Mouse (Mus musculus) mesoderm, embryonic 11.5 days (tissue): Measurements from ENCODE around the gene Mus81.
A peak's percentile ranks its signal among the peaks of the same experiment; 100 is the strongest.

Experiments
- DNase-seq: peaks from one replicate; pipeline ENCODE4 v3.0.0-alpha.2; 2012; ENCODE audit warnings: low read depth, low spot score

The Mus81 gene

DNA sequence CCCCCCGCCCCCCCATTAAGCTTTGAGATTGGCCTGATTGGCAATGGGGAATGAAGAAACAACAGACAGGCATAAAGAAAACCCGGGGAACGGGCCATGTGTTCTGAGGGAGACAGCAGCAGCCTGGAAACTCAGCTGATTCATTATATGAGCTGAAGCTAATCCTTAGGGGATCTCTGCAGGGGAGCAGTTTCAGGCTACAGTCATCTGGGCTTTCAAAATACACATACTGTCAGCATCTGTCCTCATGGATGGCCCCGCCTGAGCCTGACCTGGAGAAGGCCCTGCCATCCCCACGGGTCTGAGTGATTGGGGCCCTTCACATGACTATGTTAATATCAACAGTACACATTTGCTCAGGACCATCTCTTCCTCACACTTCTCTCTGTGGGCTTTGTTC lies 16.4 kb downstream of the Mus81 start:
- peak; percentile 12 for DNase-seq

DNA sequence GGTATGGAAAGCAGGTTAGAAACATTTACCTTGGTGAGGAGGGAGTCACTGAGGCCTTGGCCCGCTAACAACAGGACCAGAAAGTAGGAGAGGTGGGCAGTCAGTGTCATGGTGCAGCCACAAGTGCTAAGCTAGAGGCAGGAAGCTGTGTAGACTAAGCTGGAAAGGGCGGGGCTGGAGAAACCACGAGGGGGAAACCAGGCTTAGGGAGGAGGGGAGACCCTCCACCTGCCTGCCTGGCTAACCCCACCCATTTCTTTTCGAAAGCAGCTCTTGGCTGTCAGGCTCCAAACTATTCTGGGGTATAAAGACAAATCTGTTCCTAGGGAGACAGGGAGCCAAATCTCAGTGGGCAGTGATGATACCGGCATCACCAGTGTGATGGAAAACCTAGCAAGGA lies 19.8 kb downstream of the Mus81 start, which contains the start of gene Ctsw:
Gene Ctsw, minus strand, starts transcription at position 134 of the 400 bp plus-strand sequence.
- DNase-seq: no peak

DNA sequence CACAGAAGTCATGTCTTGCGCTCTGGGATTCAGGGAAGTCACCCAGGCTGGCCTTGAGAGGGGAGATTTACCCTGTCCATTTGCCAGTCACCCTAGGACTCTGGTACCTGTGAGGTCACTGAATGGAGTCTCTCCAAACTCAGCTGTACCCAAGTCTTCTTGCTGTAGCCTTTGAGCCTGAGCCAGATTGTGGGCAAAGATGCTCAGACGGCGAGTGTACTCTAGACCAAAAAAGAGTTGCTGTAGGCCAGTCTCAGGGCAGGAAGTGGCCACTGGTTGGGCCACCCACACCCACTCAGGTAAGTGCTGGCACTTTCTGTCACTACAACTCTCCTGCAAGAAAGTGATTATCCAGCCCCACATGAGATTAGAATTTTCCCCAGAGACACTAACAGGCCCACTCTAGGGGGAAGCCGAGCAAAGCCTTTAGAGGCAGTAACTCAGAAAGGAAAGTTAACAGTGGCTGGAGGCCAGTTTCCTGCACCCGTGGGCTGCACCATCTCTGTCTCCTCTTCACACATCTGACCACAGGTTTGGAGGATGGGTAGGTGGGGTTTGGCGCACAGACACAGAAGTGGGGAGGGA lies 21.2 kb downstream of the Mus81 start:
- DNase-seq: no peak

DNA sequence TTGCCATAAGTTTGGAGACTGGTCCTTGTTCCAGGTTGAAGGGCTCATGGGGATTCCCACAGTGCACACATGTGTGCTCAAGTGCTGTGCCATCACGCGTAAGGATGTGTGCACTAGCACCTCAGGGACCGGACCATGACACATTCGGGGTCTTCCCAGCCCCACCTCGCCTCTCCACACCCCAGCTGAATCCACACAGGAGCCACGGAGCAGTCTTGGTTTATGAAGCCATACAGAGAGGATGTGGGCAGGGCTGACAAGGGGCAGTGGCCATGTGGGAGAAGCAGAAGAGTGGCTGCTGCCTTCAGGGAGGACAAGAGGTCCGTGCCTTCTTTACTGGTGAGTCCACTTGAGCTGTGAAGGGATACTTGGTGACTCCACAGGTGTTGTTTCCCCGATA lies 23.2 kb downstream of the Mus81 start:
- DNase-seq: no peak

DNA sequence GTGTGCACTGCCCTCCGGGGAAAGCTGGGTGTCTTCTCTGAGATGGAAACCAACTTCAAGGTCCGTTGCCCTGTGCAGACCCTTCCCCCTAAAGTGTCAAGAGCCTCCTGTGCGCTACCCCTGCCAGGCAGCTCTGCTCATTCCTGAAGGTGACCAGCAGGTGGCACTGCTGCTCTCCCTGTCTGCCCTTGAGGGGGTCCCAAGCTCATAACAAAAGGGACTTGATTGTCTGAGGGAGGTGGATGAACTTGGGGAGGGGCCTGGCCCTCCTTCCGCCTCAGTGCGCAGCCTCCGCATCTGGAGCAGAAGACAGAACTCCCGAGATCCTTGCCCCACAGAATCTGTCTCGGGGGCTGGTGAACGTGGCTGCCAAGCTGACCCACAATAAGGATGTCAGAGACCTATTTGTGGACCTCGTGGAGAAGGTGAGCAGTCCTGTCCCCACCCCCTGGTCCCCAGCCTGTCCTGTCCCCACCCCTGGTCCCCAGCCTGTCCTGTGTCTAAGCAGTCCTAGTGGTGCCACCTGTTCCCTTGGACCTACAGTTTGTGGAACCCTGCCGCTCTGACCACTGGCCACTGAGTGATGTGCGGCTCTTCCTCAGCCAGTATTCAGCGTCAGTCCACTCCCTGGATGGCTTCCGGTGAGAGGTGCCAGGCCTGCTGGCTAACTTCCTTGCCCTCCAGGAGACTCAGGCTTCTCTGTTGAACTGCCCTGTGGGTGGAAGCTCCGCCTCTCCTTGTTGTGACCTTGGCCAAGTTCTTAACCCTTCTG lies 24.2 kb downstream of the Mus81 start:
- DNase-seq: peak; percentile 88

DNA sequence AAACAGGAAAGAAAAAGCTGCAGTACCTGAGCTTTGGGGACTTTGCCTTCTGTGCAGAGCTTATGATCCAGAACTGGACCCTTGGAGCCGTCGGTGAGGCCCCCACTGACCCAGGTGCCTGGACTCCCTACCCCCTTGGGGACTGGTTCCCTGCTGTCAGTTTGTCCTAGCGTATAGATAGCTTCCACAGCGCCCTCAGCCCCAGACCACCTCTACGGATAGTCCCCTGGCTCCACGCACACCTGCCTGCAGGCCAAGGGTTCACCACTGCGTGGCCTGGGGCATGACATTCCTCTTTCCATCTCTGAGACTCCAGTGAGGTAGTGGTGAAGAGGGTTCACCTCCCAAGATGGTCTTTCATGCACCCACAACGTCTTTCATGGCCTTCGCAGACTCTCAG lies 25.0 kb downstream of the Mus81 start:
- no peak for DNase-seq

DNA sequence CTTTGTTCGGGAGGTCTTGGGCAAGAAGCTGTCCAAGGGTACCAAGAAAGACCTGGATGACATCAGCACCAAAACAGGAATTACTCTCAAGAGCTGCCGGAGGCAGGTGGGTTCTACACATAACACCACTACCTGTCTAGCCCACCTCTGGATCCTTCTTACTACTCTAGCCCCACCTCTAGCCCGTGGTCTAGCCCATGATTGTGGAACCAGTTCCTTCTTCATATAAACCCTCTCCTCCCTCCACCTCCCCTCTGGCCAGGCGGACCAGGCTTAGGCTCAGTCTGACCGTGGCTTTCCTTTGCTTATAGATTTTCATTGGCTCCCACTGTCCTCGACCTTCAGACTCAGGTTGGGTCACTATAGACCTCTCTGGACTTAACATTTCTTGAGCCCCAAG lies 26.8 kb downstream of the Mus81 start:
- no peak for DNase-seq

DNA sequence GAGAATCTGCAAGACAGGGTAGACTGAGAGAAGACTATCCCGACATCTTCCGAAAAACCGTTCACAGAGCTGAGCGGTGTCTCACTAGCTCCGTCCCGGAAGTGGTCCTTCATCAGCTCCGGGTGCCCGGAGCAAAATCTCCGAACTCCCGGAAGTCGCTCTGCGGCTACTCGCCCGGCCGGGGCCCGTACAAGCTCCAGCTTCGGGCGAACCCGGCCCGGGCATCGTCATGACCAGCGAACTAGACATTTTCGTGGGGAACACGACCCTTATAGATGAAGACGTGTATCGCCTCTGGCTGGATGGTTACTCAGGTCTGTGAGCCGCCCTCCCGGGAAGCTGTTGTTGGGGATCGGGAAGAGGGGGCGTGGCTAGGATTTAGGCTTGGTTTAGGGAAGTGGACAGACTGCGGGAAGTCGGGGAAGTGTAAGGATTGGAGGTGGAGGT lies 27.7 kb downstream of the Mus81 start, which contains the start of gene Fibp:
Gene Fibp, plus strand, starts transcription at position 151 of the 447 bp plus-strand sequence.
- DNase-seq: peak; percentile 91

DNA sequence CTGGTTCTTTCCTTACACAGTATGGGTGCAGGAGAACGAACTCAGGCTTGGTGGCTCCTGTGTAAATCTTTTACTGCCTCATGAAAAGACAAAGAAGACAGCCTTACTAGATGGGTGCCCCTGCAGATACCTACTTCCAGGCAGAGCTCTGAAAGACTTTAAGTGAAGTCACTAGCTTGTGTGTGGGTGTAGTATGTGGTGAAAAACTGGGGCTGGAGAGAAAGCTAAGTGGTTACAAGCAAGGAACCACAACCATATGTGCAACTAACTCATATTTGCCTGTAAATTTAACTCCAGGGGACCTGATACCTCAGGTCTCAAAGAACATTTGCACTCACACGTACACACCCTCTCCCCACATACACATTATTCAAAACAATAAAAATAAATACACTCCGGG lies 28.3 kb downstream of the Mus81 start:
- DNase-seq: no peak

DNA sequence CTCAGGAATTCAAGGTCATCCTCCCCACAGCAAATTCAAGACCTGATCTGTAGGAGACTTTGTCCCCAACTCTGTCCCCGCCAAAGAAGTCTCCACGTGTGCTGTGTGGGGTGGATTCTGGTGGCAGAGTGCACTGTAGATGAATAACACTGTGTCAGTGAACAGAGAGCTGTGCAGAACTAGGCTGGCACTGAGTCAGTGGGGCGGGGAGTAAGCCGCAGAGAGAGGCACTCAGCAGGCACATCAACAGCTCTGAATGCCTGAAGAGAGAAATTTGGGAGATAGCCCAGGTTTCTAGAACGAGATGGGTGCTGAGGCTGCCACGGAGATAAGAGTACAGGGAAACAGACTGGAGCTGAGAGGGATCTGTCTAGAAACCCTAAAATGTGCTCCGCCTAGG lies 29.2 kb downstream of the Mus81 start:
- no peak for DNase-seq

DNA sequence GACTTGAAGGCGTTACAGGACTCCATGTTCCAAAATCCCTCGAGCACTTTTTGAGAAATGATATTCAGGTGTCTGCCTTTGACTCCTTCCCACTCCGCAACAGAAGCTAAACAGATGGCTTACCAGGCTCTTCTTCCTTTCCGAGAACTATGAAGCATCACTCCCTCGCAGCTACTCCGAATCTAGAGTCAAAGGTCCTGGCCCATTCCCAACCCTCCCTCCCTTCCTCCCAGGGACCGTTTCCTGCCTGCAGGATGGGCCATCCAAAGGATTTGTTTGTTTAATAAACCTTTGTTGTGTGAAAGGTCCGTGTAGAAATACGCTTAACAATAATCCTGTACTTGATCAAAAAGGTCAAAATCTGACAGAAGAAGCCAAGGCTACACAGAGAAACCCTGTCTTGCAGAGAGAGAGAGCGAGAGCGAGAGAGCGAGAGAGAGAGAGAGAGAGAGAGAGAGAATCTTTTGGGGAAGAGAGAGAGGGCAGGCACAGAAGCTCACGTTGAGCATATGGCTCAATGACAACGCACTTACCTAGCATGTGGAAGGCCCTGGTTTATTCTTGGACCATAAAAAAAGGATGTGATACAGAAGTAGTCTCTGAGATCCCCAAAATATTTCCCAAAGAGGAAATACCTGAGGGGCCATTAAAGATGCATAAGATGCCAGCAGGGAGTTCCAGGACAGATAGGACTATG lies 30.3 kb downstream of the Mus81 start, which contains the start of gene Ccdc85b:
Gene Ccdc85b, minus strand, starts transcription at position 149 of the 697 bp plus-strand sequence.
- no peak for DNase-seq

DNA sequence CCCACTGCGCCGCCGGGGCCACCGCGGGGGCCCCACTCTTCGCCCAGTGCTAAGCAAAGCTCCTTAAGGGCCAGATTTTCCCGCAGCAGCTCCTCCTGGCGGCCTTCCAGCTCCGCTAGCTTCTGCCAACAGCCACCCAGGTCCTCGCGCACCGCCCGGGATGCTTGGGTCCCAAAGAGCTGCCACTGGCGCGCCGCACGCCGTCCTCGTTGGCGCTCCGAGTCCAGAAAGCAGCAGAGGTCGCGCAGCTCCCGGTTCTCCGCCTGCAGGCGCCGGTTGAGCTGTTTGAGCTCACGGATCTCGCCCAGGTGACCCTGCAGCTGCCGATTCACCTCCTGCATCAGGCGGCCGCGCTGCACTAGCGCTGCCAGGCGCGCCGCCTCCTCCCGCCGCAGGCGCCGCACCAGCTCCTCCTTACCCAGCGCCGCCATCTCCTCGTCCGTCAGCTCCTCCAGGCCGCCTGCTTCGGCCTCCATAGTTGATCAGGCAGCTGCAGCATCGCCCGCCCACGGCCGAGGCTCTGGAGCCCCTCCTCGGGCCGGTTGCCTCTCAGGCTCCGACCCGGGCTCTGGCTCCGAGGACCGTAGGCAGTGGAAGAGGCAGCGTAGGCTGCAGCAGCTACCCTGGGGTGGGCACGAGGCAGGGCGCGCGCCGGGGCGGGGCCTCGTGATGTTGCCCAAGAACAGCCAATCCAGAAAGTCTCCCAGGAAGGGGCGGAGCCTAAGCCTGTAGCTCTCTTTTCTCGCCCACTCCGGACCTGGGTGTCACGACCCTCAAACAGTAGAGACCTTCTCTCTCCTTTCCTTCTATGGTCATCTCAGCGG lies 31.1 kb downstream of the Mus81 start:
- peak; percentile 92 for DNase-seq

DNA sequence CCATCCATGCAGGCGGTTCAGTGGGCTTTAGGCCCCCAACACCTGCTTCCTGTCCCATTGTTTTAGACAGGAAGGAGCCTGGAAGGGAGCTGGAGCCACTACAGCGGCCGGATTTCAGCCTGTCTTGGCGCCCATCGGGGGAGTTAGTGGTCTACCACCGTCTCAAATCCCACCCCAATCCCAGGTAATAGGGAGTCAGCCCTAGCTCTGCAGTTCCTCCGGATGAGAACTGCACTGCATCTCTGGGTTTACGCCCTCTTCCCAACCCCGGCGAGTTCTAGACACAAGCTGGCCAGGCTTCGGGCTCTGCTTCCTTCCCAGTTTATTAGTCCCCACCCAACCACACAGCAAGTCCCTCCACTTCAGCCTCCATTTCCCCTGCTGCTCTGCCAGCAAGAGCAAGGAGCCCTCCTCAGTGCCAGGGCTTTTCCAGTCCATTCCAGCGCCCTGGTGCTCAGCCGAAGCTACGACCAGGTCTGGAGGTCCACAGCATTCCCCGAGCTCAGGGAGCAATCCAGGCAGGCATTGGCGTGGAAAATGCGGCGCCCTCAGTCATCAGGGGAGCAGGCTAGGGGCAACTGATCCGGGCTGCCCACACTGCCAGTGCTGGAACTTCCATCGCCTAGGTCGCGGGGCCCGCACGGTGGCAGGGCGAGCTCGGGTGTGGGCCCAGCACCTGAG lies 31.8 kb downstream of the Mus81 start:
- DNase-seq: peak; percentile 7

DNA sequence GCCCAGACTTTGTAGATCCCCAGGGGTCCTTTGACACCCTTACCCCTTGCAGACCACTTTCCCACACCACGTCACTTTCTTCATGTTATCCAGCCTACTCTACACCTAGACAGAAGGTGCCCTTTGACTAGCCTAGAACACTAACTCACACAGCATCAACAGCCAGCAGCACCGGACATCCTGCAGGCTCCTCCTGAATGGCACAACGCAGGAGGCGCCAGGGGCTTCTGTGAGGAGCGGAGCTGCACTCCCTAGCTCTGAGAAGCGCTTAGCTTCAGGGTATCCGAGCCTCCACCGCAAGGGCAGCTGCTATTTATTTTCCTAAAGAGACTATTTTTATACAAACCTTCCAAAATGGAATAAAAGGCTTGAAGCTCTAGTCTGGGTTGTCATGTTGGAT lies 32.6 kb downstream of the Mus81 start:
- no peak for DNase-seq

DNA sequence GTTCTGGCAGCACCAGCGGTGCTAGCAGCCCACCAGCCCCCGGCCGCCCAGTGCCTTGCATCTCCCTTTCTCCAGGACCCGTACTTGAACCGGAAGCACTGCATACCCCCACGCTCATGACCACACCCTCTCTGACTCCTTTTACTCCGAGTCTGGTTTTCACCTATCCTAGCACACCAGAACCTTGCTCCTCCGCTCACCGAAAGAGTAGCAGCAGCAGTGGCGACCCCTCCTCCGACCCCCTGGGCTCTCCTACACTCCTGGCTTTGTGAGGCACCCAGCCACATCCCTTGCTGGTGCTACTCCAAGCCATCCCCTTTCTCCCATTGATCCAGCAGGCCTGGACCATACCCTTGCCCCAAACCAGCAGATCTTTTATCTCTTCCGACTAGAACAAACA lies 33.2 kb downstream of the Mus81 start:
- DNase-seq: no peak

DNA sequence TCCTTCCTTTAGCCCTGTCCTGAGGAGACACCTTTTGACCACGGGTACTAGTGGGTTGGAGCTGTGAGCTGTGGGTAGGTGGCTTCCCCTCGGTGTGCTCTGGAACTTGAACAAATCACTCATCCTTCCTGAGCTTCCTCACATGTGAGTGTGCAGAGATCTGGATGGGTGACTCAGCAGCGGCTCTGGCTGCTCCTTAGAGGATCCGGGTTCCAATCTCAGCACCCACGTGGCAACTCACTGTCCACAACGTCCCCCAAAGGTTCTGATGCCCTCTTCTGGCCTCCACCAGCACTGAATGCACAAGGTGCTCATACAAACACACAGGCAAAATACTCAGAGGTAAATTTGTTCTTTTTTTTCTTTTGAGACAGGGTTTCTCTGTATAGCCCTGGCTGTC lies 36.4 kb downstream of the Mus81 start:
- DNase-seq: no peak

DNA sequence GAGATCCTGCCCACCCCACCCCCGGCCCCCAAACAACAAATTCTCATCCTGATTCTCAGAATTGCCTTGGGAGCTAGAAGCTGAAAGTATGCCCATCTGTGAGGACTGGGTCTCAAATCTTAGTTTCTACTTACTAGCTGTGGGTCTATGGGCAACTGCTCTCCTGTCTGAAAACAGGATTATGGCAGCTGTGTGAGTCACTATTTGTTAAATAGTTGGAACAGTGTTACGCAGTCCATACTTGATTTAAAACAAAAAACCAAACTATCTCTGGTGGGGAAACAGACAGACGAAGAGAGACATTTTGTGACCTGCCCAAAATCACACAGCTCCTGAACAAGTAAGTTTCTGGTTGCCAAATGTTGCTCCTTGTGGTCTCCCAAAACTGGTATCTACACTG lies 38.5 kb downstream of the Mus81 start:
- no peak for DNase-seq

DNA sequence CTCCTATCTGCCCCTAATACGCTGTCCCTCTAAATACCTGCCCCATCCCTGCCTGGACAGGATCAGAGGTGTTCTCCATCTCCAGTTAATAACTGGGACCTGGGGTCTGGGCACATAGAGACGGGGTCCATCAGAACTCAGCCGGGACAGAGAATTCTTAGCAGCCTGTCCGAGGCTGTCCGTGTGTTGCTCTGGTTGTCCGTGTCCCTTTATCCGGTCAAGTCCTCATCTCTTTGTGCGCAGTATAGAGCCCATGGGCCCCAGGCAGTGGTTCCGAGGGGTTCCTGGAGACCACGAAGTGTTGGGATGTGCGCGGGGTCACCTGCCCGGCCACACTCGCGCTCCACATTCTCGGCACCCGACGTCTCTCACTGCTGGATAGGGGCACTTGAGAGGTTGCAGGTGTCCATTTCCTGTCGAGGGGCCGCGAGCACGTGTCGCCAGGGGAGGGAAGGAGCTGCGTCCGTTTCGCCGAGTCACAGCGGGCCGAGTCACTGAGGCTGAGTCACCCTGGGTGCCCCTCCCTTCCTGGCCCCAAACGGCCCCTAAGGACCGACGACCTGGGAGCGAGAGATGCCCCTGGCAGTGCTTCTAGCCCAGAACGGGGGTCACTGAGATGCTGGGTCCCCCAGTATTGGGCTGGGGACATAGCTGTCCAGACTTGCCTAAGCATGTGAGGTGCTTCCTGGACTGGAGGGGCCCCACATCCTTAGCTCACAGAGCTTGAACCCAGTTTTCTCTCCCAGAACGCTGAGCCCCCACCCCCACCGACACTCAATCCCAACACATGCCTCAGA lies 39.6 kb downstream of the Mus81 start:
- DNase-seq: no peak

DNA sequence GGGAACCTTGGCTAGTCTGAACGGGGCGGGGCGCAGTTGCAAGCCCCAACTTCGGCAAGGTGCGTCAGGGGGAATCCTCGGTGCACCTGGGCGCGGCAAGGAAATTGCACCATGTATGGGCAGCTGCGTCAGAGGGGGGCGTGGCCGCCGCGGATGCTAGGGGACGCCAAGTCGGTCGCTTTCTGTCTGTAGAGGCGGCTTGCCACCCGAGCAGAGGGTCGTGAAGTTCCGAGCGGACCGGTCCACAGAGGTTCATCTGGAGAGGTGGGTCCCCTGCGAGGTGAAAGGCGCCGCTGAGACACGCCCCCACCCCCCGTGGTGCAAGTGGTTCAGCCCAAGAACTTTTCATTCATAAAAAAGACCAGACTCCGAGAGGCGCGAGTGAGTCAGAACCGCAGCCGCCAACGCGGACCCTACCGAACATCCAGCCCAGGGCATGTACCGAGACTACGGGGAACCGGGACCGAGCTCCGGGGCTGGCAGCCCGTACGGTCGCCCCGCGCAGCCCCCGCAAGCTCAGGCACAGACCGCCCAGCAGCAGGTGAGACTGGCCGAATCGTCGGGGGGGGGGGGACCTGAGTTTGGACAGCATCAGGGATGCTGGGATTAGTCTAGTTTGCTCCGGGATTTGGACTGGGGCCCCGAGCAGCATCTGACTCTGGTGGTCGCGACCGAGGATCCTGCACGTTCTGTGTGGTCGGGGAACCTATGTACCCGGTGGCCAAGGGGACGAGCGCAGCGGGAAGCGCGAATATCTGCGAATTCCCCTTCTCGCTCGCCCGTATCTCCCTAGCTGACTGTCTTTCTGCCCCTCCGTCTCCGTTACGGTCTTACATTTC lies 40.5 kb downstream of the Mus81 start, which contains the start of gene Fosl1:
Gene Fosl1, plus strand, starts transcription at position 33 of the 839 bp plus-strand sequence.
- no peak for DNase-seq
